In genomic region chr6:88843241-88843640, GRCm38 (mm10) we compare ENCODE assay signal across 7 mouse cellular contexts. TPM values are rescaled to one million over a fixed set of nuclear protein-coding genes. Genes with fewer than 3 reads are reported as not detected.
DNase-seq lines count a peak whose midpoint lies in the region; ATAC-seq lines count a peak whose summit lies in the region.

No protein-coding gene starts in this region.

- peak overlapping the region; percentile 82 for H3K4me2 ChIP-seq in lung, embryonic 16.5 days (ENCODE audit: low read depth, low read length)
- no peak overlapping the region for H3K4me2 ChIP-seq in forebrain, embryonic 15.5 days (replicated peaks)
- peak overlapping the region; percentile 87 for H3K4me2 ChIP-seq in limb, embryonic 13.5 days (replicated peaks)
- peak overlapping the region; percentile 81 for H3K4me2 ChIP-seq in stomach, embryonic 14.5 days (replicated peaks; ENCODE audit: low read depth, low read length)

- no peaks in the 10 kb centered on the region for H3K27me3 ChIP-seq in lung, embryonic 16.5 days (ENCODE audit: control insufficient read depth, insufficient read depth, low read depth, low read length)
- H3K27me3 ChIP-seq in forebrain, embryonic 15.5 days, result no peaks in the 10 kb centered on the region
- no peaks in the 10 kb centered on the region for H3K27me3 ChIP-seq in limb, embryonic 13.5 days
- no peaks in the 10 kb centered on the region for H3K27me3 ChIP-seq in stomach, embryonic 14.5 days (ENCODE audit: control insufficient read depth, insufficient read depth, low read length)

- peaks cover 14% of the 10 kb centered on the region for H3K4me1 ChIP-seq in lung, embryonic 16.5 days (replicated peaks; ENCODE audit: control insufficient read depth, insufficient read depth, low read length)
- peaks cover 21% of the 10 kb centered on the region for H3K4me1 ChIP-seq in forebrain, embryonic 15.5 days
- H3K4me1 ChIP-seq in limb, embryonic 13.5 days, result peaks cover 27% of the 10 kb centered on the region
- H3K4me1 ChIP-seq in stomach, embryonic 14.5 days (ENCODE audit: control insufficient read depth, insufficient read depth, low read length), result peaks cover 17% of the 10 kb centered on the region

- no peak overlapping the region for H3K27ac ChIP-seq in lung, embryonic 16.5 days (ENCODE audit: low read length)
- peak overlapping the region; percentile 82; the same call in 1 of the 2 replicates for H3K27ac ChIP-seq in forebrain, embryonic 15.5 days (replicated peaks)
- no peak overlapping the region for H3K27ac ChIP-seq in limb, embryonic 13.5 days
- no peak overlapping the region for H3K27ac ChIP-seq in stomach, embryonic 14.5 days (ENCODE audit: low read length)

- DNase-seq in lung, postnatal 10 days, result no peak
- no peak for DNase-seq in frontal cortex, postnatal 36 days (ENCODE audit: low spot score in 2 of 2)
- no peak for DNase-seq in cerebellum, postnatal 4 days (ENCODE audit: low spot score in 2 of 2)

- 71% methylated on average over 7 of the region's 7 CpGs for WGBS in lung, embryonic 16.5 days
- WGBS in forebrain, embryonic 15.5 days, result 71% methylated on average over 7 of the region's 7 CpGs
- 75% methylated on average over 7 of the region's 7 CpGs for WGBS in limb, embryonic 13.5 days
- 74% methylated on average over 7 of the region's 7 CpGs for WGBS in stomach, embryonic 14.5 days

- peak overlapping the region; percentile 95 for H3K4me3 ChIP-seq in lung, embryonic 16.5 days (ENCODE audit: low read length)
- peak overlapping the region; percentile 67; the same call in 1 of the 2 replicates for H3K4me3 ChIP-seq in forebrain, embryonic 15.5 days
- peak overlapping the region; percentile 82 for H3K4me3 ChIP-seq in limb, embryonic 13.5 days
- H3K4me3 ChIP-seq in stomach, embryonic 14.5 days (ENCODE audit: low read depth, low read length), result peak overlapping the region; percentile 80

- no peak for ATAC-seq in lung, embryonic 16.5 days (ENCODE audit: low read depth)
- no peak for ATAC-seq in forebrain, embryonic 15.5 days (replicated peaks)
- ATAC-seq in limb, embryonic 13.5 days (ENCODE audit: low FRiP score, low read depth), result no peak
- no peak for ATAC-seq in stomach, embryonic 14.5 days (ENCODE audit: insufficient number of reproducible peaks, insufficient read depth, low FRiP score, low read depth)

- H3K9me3 ChIP-seq in lung, embryonic 16.5 days (ENCODE audit: control insufficient read depth, low read length), result no peaks in the 10 kb centered on the region
- H3K9me3 ChIP-seq in forebrain, embryonic 15.5 days, result no peaks in the 10 kb centered on the region
- H3K9me3 ChIP-seq in limb, embryonic 13.5 days, result no peaks in the 10 kb centered on the region
- no peaks in the 10 kb centered on the region for H3K9me3 ChIP-seq in stomach, embryonic 14.5 days (ENCODE audit: control insufficient read depth, low read depth, low read length)

- H3K36me3 ChIP-seq in lung, embryonic 16.5 days (ENCODE audit: control insufficient read depth, insufficient read depth, low read length), result peaks cover 8% of the 10 kb centered on the region
- H3K36me3 ChIP-seq in forebrain, embryonic 15.5 days, result peaks cover 38% of the 10 kb centered on the region
- peaks cover 25% of the 10 kb centered on the region for H3K36me3 ChIP-seq in limb, embryonic 13.5 days
- H3K36me3 ChIP-seq in stomach, embryonic 14.5 days (ENCODE audit: control insufficient read depth, insufficient read depth, low read length), result peaks cover 13% of the 10 kb centered on the region

- peak overlapping the region; percentile 88 for H3K9ac ChIP-seq in lung, embryonic 16.5 days (ENCODE audit: low read length)
- no peak overlapping the region for H3K9ac ChIP-seq in forebrain, embryonic 15.5 days (replicated peaks)
- H3K9ac ChIP-seq in limb, embryonic 13.5 days, result peak overlapping the region; percentile 72
- peak overlapping the region; percentile 80; the same call in 1 of the 2 replicates for H3K9ac ChIP-seq in stomach, embryonic 14.5 days (replicated peaks; ENCODE audit: low read depth, low read length)

RNA-seq across cellular contexts. Expression of gene Abtb1, which starts 1.5 kb away (rescaled TPM):
- 49.5 and 50.4 TPM in 2 replicates for polyA plus RNA-seq in lung, embryonic 16.5 days (2015; fragmentation: Nextera tagmentation; extraction: Ambion mirVana)
- 37.6 and 40.0 TPM in 2 replicates for polyA plus RNA-seq in forebrain, embryonic 15.5 days (2015; fragmentation: Nextera tagmentation; extraction: Ambion mirVana)
- polyA plus RNA-seq in limb, embryonic 13.5 days (2015; fragmentation: Nextera tagmentation; extraction: Ambion mirVana), result 28.0 and 30.2 TPM in 2 replicates
- polyA plus RNA-seq in stomach, embryonic 14.5 days (2014; fragmentation: Nextera tagmentation; extraction: Ambion mirVana), result 23.4 and 24.1 TPM in 2 replicates

RNA-seq across cellular contexts. Expression of gene Podxl2, which starts 31.6 kb away (rescaled TPM):
- polyA plus RNA-seq in lung, embryonic 16.5 days (2015; fragmentation: Nextera tagmentation; extraction: Ambion mirVana), result 27.1 and 35.1 TPM in 2 replicates
- polyA plus RNA-seq in forebrain, embryonic 15.5 days (2015; fragmentation: Nextera tagmentation; extraction: Ambion mirVana), result 590 and 608 TPM in 2 replicates
- polyA plus RNA-seq in limb, embryonic 13.5 days (2015; fragmentation: Nextera tagmentation; extraction: Ambion mirVana), result 108 and 114 TPM in 2 replicates
- polyA plus RNA-seq in stomach, embryonic 14.5 days (2014; fragmentation: Nextera tagmentation; extraction: Ambion mirVana), result 79.8 and 85.3 TPM in 2 replicates

RNA-seq across cellular contexts. Expression of gene Mcm2, which starts 55.3 kb away (rescaled TPM):
- polyA plus RNA-seq in lung, embryonic 16.5 days (2015; fragmentation: Nextera tagmentation; extraction: Ambion mirVana), result 119 and 125 TPM in 2 replicates
- polyA plus RNA-seq in forebrain, embryonic 15.5 days (2015; fragmentation: Nextera tagmentation; extraction: Ambion mirVana), result 70.0 and 75.2 TPM in 2 replicates
- polyA plus RNA-seq in limb, embryonic 13.5 days (2015; fragmentation: Nextera tagmentation; extraction: Ambion mirVana), result 144 and 146 TPM in 2 replicates
- polyA plus RNA-seq in stomach, embryonic 14.5 days (2014; fragmentation: Nextera tagmentation; extraction: Ambion mirVana), result 112 and 114 TPM in 2 replicates

RNA-seq across cellular contexts. Expression of gene Tpra1, which starts 58.8 kb away (rescaled TPM):
- 80.1 and 85.3 TPM in 2 replicates for polyA plus RNA-seq in lung, embryonic 16.5 days (2015; fragmentation: Nextera tagmentation; extraction: Ambion mirVana)
- polyA plus RNA-seq in forebrain, embryonic 15.5 days (2015; fragmentation: Nextera tagmentation; extraction: Ambion mirVana), result 61.5 and 64.1 TPM in 2 replicates
- 89.5 and 89.6 TPM in 2 replicates for polyA plus RNA-seq in limb, embryonic 13.5 days (2015; fragmentation: Nextera tagmentation; extraction: Ambion mirVana)
- 55.1 and 55.6 TPM in 2 replicates for polyA plus RNA-seq in stomach, embryonic 14.5 days (2014; fragmentation: Nextera tagmentation; extraction: Ambion mirVana)
